Mouse (Mus musculus) gastrocnemius, postnatal 10 days (tissue): ENCODE measurements at regions not wholly inside any gene's neighbourhood (a gene's known extent, or its start where the extent isn't known, plus 50 kb on each side); places are given as distances from the start of the nearest gene placed in this dataset.

Experiments
- DNase-seq: peaks from one replicate; pipeline ENCODE4 v3.0.0; 2021; ENCODE audit warnings: mixed read lengths

DNA sequence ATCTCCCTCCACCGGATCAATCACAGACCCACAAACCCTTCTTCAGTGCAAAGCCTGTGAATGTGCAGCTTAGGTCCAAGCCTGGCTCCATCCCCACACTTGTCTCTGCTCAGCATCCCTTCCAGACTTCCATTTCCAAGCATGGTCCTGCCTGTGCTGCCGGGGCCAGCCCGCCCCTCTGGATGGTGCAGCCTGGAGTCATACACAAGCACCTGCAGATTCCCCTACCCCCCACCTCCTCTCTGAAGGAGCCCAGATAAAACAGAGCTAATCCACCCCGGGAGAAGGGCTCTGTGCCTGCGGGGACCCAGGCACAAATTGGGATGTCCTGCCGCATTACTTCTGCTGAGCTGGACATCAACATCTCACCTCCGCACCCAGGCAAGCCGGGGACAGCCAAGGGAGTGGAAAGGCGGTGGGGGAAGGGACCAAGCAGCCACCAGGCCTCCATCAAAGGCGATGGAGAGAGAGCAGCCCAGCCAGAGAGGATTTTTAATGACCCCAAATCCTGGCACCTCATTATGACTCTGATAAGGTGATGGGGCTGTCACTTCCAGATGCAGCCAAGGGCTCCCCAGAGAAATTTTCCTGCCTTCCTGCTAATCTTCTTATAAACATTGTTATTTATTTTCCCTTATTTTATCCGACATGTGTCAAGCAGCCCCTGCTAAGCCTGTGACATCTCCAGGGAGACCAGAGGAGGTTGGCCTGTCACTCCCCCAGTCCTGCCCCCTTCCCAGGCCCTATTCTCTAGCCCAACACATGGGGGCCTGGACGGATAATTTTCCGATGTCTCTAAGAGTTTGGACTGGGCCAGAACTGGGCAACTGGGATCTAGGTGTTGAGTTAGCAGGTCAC lies 105.5 kb upstream of the Unc5b start:
- DNase-seq = no peak

GRCm38 (mm10) chr10:60934297-60935286 lies 103.2 kb upstream of the Unc5b start:
- DNase-seq = peak; percentile 32

DNA sequence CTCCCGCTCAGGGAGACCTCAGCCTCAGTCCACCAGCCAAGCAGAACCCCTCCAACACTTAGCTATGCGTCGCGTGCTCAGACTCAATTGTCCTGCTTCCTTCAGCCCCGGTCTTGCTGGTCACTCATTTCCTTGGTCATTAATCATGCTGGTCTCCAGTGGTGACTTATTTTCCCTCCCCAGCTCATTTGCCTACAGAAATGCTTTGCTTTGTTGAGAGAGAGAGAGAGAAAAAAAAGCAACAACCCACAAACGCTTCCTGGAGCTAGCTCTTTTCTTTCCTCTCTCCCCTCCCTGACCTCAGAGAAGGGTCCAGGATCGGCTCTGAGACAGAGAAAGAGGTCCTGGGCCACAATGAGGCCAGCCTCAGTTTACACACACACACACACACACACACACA lies 102.5 kb upstream of the Unc5b start:
- DNase-seq = no peak

- no peak for DNase-seq
These were observed 101.5 kb upstream of the Unc5b start for GRCm38 (mm10) chr10:60932855-60933254.

GRCm38 (mm10) chr10:60931891-60932378 lies 100.6 kb upstream of the Unc5b start:
- no peak for DNase-seq

- no peak for DNase-seq
These were observed 97.3 kb upstream of the Unc5b start for GRCm38 (mm10) chr10:60928646-60929045.

DNA sequence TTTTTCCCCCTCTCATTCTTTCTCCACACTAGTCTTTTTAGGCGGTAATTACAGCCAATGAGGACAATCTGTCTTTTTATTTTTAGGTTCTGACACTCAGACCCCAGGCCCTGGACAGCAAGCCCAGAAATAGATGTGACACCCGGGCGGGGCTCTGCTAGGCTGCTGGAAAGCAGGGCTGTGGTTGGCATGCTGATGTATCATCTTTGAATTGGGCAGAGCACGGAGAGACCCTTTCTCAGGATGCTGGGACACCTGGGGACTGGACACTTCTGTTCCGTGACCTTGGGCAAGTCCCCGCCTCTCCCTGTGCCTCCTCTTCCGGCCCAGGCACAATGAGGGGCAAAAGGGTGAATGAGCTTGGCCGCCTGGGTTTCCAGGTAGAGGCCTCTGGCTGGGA lies 96.8 kb upstream of the Unc5b start:
- DNase-seq = no peak

DNA sequence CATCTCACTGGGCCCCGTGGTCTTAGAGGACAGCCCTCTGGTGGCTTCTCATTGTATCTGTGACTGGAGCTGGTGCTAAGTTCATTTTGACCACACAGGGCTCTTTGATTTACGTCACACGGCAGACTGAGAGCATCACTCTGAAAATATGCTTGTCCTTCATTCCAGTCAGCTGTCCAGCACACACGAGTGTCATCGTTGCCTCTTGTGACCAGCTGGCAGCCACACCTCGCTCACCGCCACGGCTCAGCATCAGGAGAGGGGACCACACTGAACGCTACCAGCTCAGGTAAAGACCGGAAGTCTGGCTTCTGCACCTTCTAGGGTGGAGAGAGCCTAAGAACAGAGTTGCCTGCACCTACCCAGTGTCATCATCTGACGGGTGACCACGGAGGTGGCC lies 95.3 kb upstream of the Unc5b start:
- DNase-seq = no peak

- DNase-seq = no peak
These were observed 94.3 kb upstream of the Unc5b start for GRCm38 (mm10) chr10:60925644-60926043.

- no peak for DNase-seq
These were observed 93.8 kb upstream of the Unc5b start for GRCm38 (mm10) chr10:60925198-60925597.

- DNase-seq = no peak
These were observed 92.4 kb upstream of the Unc5b start for GRCm38 (mm10) chr10:60923806-60924205.

DNA sequence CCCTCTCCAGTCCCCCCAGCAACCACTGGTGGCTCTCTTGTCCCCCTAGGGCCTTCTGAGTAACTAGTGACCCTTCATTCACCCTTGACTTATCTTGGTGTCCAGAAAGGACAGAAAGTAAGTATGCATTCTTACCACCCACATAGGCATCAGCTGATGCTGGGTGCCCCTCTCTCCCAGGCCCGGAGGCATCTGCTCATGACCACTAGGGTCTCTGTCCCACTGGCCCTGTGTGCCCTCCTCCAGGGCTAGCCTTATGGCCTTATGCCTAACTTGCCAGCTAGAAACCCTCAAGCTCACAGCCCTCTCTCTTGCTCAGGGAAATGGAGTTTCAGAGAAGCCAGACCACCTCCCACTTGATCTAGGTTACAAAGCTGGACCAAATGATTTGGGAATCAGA lies 89.2 kb upstream of the Unc5b start:
- DNase-seq = no peak

GRCm38 (mm10) chr10:60918020-60918419 lies 86.6 kb upstream of the Unc5b start:
- DNase-seq = no peak

DNA sequence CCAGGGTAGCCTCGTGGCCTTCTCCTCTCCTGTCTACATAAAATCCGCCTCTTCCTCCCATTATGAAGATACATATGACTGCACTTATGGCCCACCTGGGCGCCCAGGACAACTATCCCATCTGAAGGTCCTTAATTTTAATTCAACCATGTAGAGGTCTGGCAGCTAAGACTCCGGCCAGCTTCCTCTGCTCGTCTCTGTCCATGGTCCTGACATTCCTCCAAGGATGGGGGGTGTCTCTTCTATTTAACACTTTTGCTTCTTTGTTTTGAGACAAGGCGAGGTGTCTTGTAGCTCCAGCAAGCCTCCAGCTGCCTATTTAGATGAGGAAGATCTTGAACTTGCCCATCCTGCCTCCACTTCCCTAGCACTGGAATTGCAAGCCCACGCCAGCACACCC lies 83.0 kb upstream of the Unc5b start:
- no peak for DNase-seq

DNA sequence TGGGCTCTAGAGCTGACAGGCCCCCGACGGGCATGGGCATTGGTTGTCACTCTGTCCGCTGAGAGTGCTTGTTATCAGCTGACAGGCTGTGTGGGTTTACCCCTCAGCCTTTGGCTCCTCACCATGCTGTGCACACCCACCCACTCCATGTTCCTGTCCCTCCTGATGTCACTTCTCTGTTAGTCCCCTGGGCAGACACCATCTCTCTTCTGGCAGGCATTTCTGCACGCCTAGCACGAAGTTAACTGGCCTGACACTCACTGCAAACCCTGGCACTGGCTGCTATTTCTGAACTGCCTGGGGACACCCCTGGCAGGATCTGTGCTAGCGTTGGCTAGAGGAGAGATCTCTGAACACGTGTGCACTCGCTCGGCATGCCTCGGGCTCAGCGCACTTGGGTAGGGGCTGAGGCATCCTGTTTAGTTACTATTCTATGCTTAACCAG lies 82.1 kb upstream of the Unc5b start:
- DNase-seq = no peak

- DNase-seq = no peak
These were observed 73.0 kb upstream of the Unc5b start for GRCm38 (mm10) chr10:60904351-60904750.

DNA sequence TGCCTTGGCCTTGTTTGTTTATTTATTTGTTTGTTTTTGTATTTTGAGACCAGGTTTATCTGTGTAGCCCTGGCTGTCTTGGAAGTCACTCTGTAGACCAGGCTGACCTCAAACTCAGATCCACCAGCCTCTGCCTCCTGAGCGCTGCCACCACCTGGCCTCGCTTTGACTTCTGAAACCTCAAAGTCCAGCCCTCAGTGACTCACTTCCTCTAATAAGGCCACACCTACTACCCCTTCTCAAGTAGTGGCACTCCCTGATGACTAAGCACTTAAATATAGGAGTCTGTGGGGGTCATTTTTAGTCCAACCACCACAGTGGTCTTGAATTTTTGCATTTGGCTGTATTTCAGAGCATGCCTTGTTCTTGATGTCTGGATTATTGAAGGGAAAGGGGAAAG lies 69.6 kb upstream of the Unc5b start:
- no peak for DNase-seq

DNA sequence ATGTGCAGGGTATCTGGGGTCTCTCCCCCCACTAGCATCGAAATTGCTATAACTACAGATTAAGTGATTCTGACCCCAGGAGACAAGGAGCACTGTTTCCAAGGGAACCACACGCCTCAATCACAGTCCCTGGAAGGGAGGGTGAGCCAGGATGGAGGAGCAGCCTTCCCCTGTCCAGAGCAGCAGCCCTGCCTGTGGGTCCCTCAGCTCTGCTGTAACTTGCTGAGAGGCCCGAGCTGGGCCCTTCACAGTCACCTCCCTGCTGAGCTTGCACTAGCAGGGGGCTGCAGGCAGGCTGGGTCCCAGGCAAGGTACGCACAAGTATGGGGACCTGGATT lies 62.4 kb upstream of the Unc5b start:
- DNase-seq = no peak

DNA sequence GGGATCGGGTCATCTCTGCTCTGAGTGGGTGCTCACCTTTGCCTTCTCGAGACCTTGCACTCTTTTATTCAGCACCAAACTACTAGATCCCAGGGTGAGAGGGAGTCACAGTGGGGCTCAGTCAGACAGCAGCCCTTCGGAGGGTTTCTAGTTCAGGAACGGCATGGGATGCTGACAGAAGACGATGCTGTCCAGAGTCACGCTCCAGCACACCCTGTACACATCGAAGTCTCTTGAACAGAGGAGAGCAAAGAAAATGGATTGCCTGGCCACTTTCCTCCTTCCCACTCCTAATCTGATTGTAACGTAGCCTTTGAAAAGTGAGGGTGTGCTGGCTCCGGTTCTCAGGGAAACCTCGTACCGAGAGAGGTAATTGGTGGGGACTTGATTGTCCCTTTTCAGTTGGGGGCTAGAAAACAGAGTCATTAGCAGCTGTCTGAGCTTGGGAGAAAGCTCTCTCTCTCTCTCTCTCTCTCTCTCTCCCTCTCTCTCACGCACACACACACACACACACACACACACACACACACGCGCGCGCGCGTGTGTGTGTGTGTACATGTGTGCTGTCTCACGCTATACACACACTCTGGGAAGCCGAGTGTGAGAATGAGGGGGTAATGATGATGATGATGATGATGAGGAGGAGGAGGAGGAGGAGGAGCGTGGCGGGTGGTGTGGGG lies 61.9 kb upstream of the Unc5b start:
- DNase-seq = no peak

DNA sequence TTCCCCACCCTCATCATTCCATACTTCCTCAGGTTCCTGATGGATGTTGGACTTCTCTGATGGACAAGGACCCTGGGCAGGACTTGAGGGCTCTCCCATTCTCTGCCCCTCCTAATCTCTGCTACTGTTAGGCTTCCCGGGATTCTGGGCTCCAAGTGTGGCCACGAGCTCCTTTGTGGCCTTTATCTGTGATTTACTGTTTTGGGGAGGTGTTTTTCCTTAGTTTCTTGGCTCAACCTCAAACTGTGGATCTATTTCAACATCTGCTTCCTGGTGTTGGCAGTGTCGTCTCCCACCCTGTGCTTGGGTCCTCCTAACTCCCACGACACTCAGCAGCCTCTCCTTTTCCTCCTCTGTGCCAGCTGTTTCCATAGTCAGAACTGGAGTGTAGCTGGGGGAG lies 61.3 kb upstream of the Unc5b start:
- DNase-seq = no peak

GRCm38 (mm10) chr10:60891476-60892170 lies 60.2 kb upstream of the Unc5b start:
- DNase-seq = no peak

DNA sequence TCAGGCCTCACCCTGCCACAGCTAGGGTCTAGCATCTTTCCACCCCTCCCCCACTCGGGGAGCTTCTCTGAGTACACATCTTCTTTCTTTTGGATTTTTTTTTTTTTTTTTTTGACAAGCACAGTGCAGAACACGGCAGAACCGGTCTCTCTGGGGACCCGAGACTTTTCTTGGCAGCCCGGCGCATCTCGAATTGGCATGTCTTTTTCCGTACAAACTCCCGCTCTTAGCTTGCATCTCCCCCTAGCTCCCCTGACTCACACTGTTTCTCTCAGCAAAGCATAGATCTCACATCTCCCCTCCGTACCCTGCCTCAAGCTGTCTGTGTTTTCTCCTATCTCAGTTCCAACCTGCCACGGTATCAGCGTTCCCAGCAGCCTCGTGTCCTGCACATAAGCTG lies 58.4 kb upstream of the Unc5b start:
- DNase-seq = no peak
